Mouse (Mus musculus) forebrain, embryonic 15.5 days (tissue): Measurements from ENCODE around the gene Dnajc11. TPM values are rescaled to one million over a fixed set of nuclear protein-coding genes. Genes with fewer than 3 reads are reported as not detected.

Experiments
- ATAC-seq: fragments of 200-750 bp; cut with Nextera tagmentation; replicated peaks from 2 replicates; pipeline ENCODE4 v1.8.0; 2017; ENCODE audit warnings: mild to moderate bottlenecking, moderate TSS enrichment, moderate library complexity
- H3K27ac ChIP-seq: fragments of 300-500 bp; sonication (generic); replicated peaks from 2 replicates; pipeline ENCODE4 v1.5.1; 2015; ENCODE audit warnings: mild to moderate bottlenecking, inconsistent platforms
- H3K27me3 ChIP-seq: fragments of 300-500 bp; sonication (generic); 2 replicates; pipeline ENCODE4 v1.6.1; 2015; ENCODE audit warnings: inconsistent platforms
- H3K36me3 ChIP-seq: fragments of 300-500 bp; sonication (generic); 2 replicates; pipeline ENCODE4 v1.6.1; 2015; ENCODE audit warnings: mild to moderate bottlenecking, inconsistent platforms
- H3K4me1 ChIP-seq: fragments of 300-500 bp; sonication (generic); 2 replicates; pipeline ENCODE4 v1.6.1; 2015; ENCODE audit warnings: inconsistent platforms
- H3K4me2 ChIP-seq: fragments of 300-500 bp; sonication (generic); replicated peaks from 2 replicates; pipeline ENCODE4 v1.6.1; 2015; ENCODE audit warnings: mild to moderate bottlenecking, inconsistent platforms
- H3K4me3 ChIP-seq: fragments of 300-500 bp; sonication (generic); 2 replicates; pipeline ENCODE4 v1.5.1; 2015; ENCODE audit warnings: mild to moderate bottlenecking, inconsistent platforms
- H3K9ac ChIP-seq: fragments of 300-500 bp; sonication (generic); replicated peaks from 2 replicates; pipeline ENCODE4 v1.6.1; 2015; ENCODE audit warnings: mild to moderate bottlenecking, inconsistent platforms
- H3K9me3 ChIP-seq: fragments of 300-500 bp; sonication (generic); 2 replicates; pipeline ENCODE4 v1.6.1; 2016; ENCODE audit warnings: inconsistent platforms
- WGBS: fragments of 180-500 bp; shearing (Covaris S2); methylation state at CpG from one replicate; pipeline ENCODE4 v1.1.7; 2015; ENCODE audit warnings: mixed read lengths; 5-methylcytosine and 5-hydroxymethylcytosine counted together
- polyA plus RNA-seq: library from polyadenylated mRNA; unstranded; fragments of >200 nt; fragmentation: Nextera tagmentation; extraction: Ambion mirVana; gene quantifications from 2 replicates; pipeline ENCODE4 v1.2.1, GENCODE M21; 2015

Dnajc11 gene
- polyA plus RNA-seq, 1 experiment from 2014 or later: 82.4 TPM

DNA sequence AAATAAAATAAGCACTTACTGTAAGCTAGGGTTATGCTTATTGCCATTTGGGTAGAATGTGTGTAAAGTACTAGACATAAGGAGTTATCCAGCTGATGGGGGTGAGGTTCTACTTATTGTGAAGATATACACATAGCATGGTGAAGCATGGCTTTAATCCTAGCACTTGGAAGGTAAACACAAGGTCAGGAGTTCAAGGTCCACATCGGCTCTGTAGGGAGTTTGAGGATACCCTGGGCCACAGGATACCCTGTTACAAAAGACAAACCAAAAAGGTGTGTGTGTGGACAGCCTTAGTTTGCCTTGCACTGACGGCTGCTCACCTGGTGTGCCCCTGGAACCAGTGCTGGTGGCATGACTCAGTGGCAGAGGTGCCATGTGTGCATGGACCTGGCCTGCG, 4.6 kb downstream of the Dnajc11 start:
- peaks cover 20% of the 10 kb centered on the region for H3K4me1 ChIP-seq
- no peak overlapping the region for H3K27ac ChIP-seq
- no peak overlapping the region for H3K4me2 ChIP-seq
- 92% methylated on average over 3 of the region's 3 CpGs for WGBS
- H3K4me3 ChIP-seq: no peak overlapping the region
- no peak for ATAC-seq
- H3K27me3 ChIP-seq: no peaks in the 10 kb centered on the region
- H3K36me3 ChIP-seq: no peaks in the 10 kb centered on the region
- H3K9me3 ChIP-seq: no peaks in the 10 kb centered on the region
- H3K9ac ChIP-seq: no peak overlapping the region

DNA sequence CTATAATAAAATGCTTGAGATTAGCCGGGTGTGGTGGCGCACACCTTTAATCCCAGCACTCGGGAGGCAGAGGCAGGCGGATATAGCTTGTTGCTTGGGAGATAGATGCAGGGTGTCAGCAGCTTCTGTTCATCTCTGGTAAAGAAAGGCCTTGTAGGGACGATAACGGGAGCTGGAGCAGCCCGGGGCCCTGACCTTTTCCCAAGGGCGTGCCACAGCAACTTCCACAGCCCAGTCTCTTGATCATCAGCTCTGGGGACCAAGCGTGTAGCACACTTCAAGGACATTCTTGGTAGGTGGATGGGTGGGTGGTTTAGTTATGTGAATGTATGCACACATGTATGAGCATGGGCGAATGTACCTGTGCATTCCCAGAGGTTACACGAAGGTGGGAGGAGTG, 12.7 kb downstream of the Dnajc11 start:
- WGBS: 90% methylated on average over 11 of the region's 11 CpGs
- no peak overlapping the region for H3K4me2 ChIP-seq
- H3K9me3 ChIP-seq: no peaks in the 10 kb centered on the region
- no peaks in the 10 kb centered on the region for H3K4me1 ChIP-seq
- no peaks in the 10 kb centered on the region; the same call in 1 of the 2 replicates for H3K36me3 ChIP-seq
- H3K9ac ChIP-seq: no peak overlapping the region
- no peak for ATAC-seq
- H3K27ac ChIP-seq: no peak overlapping the region
- H3K27me3 ChIP-seq: no peaks in the 10 kb centered on the region
- H3K4me3 ChIP-seq: no peak overlapping the region

DNA sequence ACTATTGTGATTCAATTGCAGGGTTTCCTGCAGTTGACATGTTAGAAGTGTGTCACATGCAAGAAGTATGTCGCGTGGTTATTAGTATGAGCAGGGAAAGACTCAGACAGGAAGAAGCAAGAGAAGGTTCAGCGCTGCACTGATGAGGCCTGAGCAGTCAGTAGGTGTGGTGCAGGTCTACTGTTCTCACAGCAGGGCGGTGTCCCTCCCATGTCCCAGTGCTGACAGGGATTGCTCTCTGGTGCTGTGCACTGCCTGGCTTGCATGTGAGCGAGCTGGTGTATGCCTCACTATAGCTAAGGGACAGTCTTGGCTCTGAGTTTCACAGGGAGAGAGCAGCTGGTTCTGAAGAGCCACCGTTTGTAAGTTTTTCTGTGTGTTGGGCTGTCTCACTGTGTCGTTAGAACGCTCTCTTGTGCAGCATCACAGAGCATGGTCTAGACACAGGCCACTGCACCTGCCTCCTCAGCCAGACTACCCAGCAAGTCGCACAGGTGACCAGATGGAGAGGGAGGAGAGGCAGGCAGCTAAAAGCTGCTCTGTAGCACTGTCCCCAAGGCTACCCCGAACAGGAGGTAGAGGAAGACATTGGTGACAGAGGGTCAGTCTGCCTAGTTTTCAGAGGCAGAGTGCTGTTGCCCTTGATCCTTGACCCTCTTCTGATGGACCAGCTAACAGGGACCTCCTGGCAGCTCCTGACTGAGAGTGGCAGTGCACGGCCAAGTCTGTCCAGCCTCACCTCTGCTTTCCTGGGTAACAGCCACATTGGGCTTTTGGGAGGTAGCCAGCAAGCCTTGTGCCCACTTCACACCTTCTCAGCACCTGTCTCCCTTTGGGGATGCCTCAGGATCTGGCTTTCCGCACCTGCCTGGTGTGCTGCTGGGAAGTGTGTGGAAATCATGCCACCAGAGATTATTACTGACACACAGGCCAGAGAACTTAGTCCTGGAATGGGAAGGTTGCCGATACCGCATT, 15.3 kb downstream of the Dnajc11 start:
- ATAC-seq: no peak
- WGBS: 90% methylated on average over 14 of the region's 14 CpGs
- no peak overlapping the region for H3K9ac ChIP-seq
- H3K9me3 ChIP-seq: no peaks in the 10 kb centered on the region
- H3K27ac ChIP-seq: no peak overlapping the region
- no peaks in the 10 kb centered on the region for H3K4me1 ChIP-seq
- no peak overlapping the region for H3K4me2 ChIP-seq
- H3K4me3 ChIP-seq: no peak overlapping the region
- H3K36me3 ChIP-seq: peaks cover 15% of the 10 kb centered on the region
- H3K27me3 ChIP-seq: no peaks in the 10 kb centered on the region

DNA sequence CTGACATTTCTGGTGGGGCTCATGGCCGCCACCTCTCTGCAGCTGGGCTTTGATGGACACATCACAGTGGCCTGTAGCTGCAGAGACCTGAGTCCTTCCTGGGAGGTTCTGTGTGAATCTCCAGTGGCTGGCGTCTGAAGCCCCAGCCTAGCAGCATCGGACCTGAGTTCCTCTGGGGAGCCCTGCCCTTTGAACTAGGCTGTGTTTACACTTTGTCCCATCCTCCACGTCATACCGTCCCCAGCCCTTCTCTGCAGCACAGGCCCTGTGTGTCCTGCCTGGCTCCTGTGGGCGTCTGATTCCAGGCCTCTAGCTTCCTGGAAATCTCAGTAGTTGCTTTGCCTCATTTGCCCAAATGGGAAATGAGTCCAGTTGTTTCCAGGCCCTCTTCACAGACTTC, 19.7 kb downstream of the Dnajc11 start:
- H3K4me2 ChIP-seq: no peak overlapping the region
- H3K9me3 ChIP-seq: no peaks in the 10 kb centered on the region
- H3K4me3 ChIP-seq: no peak overlapping the region
- H3K9ac ChIP-seq: no peak overlapping the region
- H3K4me1 ChIP-seq: no peaks in the 10 kb centered on the region
- ATAC-seq: no peak
- WGBS: 89% methylated on average over 6 of the region's 6 CpGs
- H3K36me3 ChIP-seq: peaks cover 41% of the 10 kb centered on the region
- H3K27me3 ChIP-seq: no peaks in the 10 kb centered on the region
- no peak overlapping the region for H3K27ac ChIP-seq

DNA sequence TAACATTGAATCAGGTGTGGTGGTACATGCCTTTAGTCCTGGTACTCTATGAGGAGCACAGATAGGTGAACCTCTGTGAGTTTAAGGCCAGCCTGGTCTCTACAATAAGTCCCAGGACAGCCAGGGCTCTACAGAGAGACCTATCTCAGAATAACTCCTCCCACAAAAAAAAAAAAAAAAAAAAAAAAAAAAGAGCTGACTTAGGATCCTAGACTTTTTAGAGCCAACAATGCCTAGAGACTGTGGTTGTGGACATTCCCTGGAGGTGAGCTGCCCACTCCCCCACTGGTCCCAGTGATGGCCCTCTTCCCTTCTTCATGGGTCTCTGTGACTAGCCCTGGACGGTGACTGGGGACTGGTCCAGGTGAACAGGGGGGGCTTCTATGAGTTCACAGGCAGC, 22.3 kb downstream of the Dnajc11 start:
- no peaks in the 10 kb centered on the region for H3K9me3 ChIP-seq
- H3K4me1 ChIP-seq: no peaks in the 10 kb centered on the region
- no peak overlapping the region for H3K27ac ChIP-seq
- WGBS: 91% methylated on average over 1 of the region's 1 CpGs
- peaks cover 55% of the 10 kb centered on the region for H3K36me3 ChIP-seq
- no peaks in the 10 kb centered on the region for H3K27me3 ChIP-seq
- H3K4me3 ChIP-seq: no peak overlapping the region
- no peak for ATAC-seq
- H3K4me2 ChIP-seq: no peak overlapping the region
- no peak overlapping the region for H3K9ac ChIP-seq

DNA sequence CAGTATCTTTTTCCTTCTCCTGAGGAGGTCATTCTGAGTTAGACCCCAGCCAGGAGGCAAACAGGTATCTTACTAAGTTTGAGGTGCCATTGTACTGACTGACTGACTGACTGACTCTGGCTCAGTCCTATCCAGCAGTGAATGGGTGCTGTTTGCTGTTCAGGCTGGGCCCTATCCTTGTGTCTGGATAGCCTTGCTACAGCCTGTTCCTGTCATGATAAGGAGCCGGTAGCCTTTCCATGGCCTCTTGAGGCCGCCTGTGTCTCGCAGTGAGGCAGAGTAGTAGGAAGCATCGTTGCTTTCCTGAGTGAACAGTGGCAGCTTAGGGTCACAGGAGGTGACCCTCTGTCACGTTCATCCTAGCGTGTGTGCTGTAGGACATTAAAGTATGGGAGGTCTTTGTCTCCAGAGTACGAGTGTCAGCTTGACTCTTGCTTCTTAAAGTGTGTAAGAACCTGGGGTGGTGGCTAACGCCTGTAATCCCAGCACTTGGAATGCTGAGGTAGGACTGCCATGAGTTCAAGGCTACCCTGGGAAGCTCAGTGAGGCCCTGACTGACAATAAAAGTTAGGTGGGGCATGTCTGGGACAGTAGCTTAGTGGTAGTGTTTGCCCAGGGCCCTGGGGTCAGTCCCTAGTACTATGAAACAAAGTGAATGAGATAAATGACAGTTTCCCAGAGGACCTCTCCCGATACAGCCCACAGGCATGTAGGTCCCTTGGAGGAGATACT, 24.3 kb downstream of the Dnajc11 start:
- ATAC-seq: no peak
- Histone ChIP-seq H3K9me3 (no peaks in the 10 kb centered on the region), H3K9ac (no peak overlapping the region), H3K4me1 (no peaks in the 10 kb centered on the region), H3K4me3 (no peak overlapping the region), H3K27ac (no peak overlapping the region), H3K27me3 (no peaks in the 10 kb centered on the region), H3K4me2 (no peak overlapping the region), H3K36me3 (peaks cover 58% of the 10 kb centered on the region)
- WGBS: 89% methylated on average over 9 of the region's 9 CpGs

DNA sequence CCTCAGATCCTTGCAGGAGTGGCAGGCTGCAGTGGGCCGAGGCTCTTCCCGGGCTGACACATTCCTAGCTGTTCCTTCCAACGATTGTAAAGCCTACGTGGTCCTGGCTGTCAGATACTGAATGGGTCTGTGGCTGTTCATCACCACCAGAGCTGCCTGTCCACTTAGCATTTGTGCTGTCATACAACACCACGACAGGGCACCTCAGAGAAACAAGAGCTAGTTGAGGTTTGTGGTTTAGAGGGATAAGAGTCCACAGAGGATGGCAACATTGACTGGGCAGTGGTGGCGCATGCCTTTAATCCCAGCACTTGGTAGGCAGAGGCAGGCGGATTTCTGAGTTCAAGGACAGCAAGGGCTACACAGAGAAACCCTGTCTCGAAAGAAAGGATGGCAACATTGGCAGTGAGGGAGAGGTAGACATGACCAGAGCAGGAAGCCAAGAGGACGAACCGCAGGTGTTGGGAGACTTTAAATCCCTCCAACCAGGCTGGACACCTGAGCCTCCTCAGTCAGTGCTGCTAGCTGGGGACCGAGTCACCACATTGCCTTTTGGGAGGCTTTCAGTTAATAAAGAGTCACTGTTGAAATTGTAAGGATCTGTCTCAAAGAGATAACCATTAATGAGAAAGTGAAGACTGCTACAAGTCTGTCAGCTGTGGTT, 26.5 kb downstream of the Dnajc11 start:
- no peaks in the 10 kb centered on the region for H3K27me3 ChIP-seq
- peaks cover 66% of the 10 kb centered on the region for H3K36me3 ChIP-seq
- no peaks in the 10 kb centered on the region for H3K9me3 ChIP-seq
- H3K27ac ChIP-seq: no peak overlapping the region
- WGBS: 94% methylated on average over 11 of the region's 11 CpGs
- no peak for ATAC-seq
- no peaks in the 10 kb centered on the region for H3K4me1 ChIP-seq
- no peak overlapping the region for H3K9ac ChIP-seq
- no peak overlapping the region for H3K4me2 ChIP-seq
- H3K4me3 ChIP-seq: no peak overlapping the region

DNA sequence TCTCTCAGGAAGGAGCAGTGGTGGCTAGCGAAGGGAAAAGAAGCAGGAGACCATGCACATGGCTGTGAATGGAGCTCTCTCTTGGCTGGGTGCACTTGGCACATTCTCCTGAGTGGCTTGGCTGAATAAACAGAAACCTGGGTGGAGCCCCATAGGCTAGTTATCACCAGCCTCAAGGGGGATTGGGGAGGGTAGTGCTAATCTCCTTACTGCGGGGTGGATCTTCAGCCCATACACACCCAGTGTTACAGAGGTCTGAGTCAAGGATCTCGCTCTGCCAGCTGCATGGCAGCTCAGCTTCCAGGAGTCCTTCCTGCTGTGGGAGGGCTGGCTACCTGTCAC, 27.0 kb downstream of the Dnajc11 start:
- no peaks in the 10 kb centered on the region for H3K9me3 ChIP-seq
- no peak overlapping the region for H3K4me2 ChIP-seq
- peaks cover 68% of the 10 kb centered on the region for H3K36me3 ChIP-seq
- H3K4me3 ChIP-seq: no peak overlapping the region
- H3K27me3 ChIP-seq: no peaks in the 10 kb centered on the region
- no peak overlapping the region for H3K9ac ChIP-seq
- WGBS: 92% methylated on average over 3 of the region's 3 CpGs
- no peak for ATAC-seq
- no peaks in the 10 kb centered on the region for H3K4me1 ChIP-seq
- H3K27ac ChIP-seq: no peak overlapping the region

DNA sequence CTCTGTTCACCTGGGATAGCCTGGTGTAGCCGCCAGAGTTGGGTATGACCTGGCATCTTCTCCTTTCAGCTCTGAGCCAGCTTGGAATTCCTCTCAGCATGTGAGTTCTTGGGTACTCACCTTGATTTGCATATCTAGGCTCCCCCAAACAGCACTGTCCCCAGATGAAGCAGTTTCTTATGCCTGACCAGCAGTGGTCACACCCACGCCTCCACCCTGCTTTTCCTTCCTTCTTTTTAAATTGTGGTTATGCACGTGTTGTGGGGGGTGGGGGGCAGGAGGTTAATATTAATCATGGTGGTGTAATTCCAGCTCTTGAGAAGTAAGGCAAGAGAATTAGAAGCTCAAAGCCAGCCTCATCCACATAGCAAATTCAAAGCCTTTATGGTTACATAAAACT, 29.3 kb downstream of the Dnajc11 start:
- Histone ChIP-seq H3K27ac (no peak overlapping the region), H3K4me2 (no peak overlapping the region), H3K36me3 (peaks cover 54% of the 10 kb centered on the region), H3K9me3 (no peaks in the 10 kb centered on the region), H3K4me3 (no peak overlapping the region), H3K27me3 (no peaks in the 10 kb centered on the region), H3K9ac (no peak overlapping the region), H3K4me1 (no peaks in the 10 kb centered on the region)
- WGBS: 87% methylated on average over 3 of the region's 3 CpGs
- no peak for ATAC-seq

DNA sequence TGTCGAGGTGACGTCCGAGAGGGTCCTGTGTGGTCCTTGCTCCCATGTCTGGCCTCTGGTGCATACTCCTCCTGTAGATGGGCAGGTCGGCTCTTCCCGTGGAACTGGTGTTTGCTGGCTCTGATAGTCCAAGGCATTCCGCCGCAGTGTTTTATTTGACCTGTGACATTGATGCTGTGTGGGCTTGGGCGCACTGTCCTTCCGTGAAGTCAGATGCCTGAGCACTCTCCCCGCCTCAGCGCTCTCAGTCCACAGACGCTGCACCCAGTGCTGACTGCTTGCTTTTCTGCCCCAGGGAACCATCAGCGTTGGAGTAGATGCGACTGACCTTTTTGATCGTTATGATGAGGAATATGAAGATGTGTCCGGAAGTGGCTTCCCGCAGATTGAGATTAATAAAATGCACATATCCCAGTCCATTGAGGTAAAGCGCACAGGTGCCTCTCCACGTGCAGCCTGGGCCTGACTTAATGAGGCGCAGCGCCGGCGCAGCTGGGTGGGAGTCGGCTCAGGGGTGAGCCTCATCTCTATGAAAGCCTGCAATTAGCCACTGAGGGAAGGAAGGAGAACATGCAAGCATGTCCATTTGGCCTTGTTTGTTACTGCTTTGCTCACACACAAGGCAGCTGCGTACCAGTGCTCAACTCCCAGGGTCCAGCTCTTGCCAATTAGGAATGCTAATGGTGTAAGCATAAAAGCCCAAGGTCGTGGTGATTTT, 34.9 kb downstream of the Dnajc11 start:
- 84% methylated on average over 26 of the region's 26 CpGs for WGBS
- peaks cover 26% of the 10 kb centered on the region for H3K36me3 ChIP-seq

DNA sequence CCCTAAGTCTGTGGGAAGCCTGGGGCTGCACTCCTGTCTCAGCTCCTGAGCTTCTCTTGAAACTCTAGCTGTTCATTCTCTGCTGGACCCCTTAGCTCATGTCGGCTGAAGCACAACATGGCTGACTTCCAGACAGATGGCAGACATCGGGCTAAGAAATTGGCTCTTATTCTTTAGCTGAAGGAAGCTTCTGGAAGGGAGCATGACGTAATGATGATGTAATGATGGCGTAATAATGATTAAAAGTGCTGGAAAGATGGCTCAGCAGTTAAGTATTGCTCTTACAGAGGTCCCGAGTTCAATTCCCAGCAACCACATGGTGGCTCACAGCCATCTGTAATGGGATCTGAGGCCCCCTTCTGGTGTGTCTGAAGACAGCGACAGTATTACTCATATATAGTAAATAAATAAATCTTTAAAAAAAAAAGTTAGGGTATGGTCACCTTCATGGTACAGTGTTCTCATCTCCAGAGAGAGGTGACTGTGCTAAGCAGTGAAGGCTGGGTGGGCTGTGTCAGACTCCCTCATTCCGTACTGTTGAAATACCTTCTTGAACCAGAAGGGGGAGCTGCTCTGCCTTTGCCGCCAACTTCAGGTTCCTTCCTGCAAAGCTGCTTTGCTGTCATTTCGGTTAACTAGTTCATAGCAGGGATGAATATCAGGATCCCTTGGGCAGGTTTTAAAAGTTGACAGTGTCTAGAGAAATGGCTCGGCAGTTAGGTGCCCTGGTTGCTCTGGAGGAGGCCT, 38.9 kb downstream of the Dnajc11 start:
- Histone ChIP-seq H3K4me3 (no peak overlapping the region), H3K27me3 (no peaks in the 10 kb centered on the region), H3K27ac (no peak overlapping the region), H3K36me3 (peaks cover 20% of the 10 kb centered on the region), H3K9ac (no peak overlapping the region), H3K9me3 (no peaks in the 10 kb centered on the region), H3K4me2 (no peak overlapping the region), H3K4me1 (no peaks in the 10 kb centered on the region)
- no peak for ATAC-seq
- 63% methylated on average over 10 of the region's 10 CpGs for WGBS

More for the DNA sequence above, 34.9 kb downstream of the Dnajc11 start:
- H3K9me3 ChIP-seq: no peaks in the 10 kb centered on the region
- H3K9ac ChIP-seq: no peak overlapping the region
- no peak overlapping the region for H3K27ac ChIP-seq
- no peak overlapping the region for H3K4me2 ChIP-seq
- no peak overlapping the region for H3K4me3 ChIP-seq
- no peaks in the 10 kb centered on the region for H3K27me3 ChIP-seq
- ATAC-seq: no peak
- no peaks in the 10 kb centered on the region for H3K4me1 ChIP-seq
